Mouse (Mus musculus) activated CD4-positive, CD25-positive, alpha-beta regulatory T cell (primary cell): ENCODE data around the gene Gm28891. TPM values are rescaled to one million over a fixed set of nuclear protein-coding genes. Genes with fewer than 3 reads are reported as not detected.

Source experiments
- polyA plus RNA-seq, 2 experiments: library from polyadenylated mRNA; unstranded; fragments of 100-300 nt; shearing (Covaris generic); gene quantifications; one replicate each; pipeline ENCODE4 v1.2.1; 2017

Gene Gm28891
- polyA plus RNA-seq: not detected

DNA sequence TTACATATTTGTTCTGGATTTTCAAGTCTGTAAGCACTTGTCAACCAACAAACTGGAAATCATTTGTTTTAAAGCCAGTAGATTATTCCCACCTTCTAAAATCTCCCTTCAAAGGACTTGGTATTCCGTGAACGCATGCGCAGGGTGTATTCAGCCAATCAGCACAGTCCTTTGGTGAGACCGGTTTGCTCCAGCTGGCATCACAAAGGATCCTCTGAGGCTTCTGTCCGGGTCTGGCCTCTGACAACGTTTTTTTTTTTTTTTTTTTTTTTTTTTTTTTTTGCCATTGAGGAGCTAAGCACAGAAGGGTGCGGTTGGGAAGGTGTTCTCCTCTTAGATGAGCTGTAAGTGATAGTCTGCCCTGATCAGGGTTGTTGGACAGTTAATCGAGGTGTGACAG is at the start of gene Gm28891:
Gm28891 (plus strand) TSS at position 301 of the 400 bp plus-strand sequence.

